Mouse (Mus musculus) layer of hippocampus, adult 9-10 months (tissue): ENCODE measurements around the gene Cuedc2.

Experiments
- DNase-seq: peaks from one replicate; pipeline ENCODE4 v3.0.0; 2022; ENCODE audit warnings: low spot score

The Cuedc2 gene

DNA sequence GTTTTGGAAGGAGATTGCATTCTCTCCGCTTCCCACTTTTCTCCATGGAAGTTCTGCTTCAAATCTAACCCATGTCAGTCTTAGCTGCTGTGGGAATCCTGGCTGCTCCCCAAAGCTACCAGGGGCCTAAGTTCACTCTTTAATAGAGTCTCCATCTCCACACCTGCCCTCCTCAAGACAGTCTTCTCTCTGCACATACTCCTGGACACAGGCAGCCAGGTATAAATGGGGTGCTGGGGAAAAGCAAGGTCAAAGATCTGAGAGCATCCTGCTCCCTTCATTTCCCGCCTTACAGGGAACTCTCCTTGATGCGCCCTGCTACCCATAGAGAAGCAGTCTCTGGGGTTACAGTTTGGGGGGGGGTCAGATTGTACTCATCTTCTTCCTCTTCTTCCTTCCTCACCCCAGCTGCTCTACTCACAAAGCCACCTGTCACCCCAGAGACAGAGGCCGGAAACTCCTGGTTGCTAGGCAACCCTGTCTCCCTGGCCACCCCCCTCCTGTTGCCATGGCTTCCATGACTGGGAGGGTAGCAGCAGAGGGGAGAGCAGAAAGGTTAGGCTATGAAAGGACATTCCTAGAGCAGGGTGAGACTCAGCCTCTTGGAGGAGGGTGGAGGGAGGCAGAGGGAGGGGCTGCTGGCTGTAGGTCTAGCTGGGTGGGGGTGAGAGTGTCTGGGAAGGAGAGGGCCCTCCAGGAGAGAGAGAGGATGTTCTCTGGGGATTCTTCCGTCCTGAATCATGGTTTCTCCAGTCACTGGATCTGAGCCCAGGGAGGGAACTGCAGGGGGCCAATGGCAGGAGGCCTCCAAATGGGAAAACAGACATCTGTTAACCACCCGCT is 17.2 kb downstream of the Cuedc2 start:
- no peak for DNase-seq

DNA sequence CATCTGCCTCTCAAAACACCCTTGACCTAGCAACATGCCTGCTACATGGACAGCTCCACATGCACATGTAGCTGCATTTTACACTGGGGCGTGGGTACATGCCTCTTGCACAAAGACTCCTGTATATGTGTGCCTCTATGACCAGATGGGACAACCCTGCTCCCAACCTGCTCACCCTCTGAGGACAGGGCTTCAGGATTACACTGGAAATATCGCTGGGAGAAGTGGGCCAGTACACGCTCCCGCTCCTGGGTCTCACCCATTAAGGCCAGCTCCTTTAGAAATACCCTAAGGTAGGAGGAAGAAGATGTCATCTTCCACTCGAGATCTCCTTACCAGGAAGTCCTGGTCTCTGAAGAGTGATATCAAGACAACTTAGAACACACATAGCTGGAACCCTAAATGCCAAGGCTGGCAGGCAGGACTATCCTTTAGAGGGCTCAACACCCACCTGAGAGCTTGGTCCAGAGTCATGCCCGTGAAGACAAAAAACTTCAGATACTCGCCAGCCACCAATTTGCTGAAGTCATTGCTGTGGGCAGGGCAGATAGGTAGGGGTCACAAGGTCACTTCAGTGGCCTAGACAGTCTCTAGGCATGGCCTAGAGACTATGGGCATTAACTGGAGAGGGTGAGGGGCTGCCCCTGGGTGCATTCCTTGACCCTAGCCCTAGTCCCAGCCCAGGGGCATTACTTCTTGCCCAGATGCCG is 18.3 kb downstream of the Cuedc2 start:
- DNase-seq = no peak

DNA sequence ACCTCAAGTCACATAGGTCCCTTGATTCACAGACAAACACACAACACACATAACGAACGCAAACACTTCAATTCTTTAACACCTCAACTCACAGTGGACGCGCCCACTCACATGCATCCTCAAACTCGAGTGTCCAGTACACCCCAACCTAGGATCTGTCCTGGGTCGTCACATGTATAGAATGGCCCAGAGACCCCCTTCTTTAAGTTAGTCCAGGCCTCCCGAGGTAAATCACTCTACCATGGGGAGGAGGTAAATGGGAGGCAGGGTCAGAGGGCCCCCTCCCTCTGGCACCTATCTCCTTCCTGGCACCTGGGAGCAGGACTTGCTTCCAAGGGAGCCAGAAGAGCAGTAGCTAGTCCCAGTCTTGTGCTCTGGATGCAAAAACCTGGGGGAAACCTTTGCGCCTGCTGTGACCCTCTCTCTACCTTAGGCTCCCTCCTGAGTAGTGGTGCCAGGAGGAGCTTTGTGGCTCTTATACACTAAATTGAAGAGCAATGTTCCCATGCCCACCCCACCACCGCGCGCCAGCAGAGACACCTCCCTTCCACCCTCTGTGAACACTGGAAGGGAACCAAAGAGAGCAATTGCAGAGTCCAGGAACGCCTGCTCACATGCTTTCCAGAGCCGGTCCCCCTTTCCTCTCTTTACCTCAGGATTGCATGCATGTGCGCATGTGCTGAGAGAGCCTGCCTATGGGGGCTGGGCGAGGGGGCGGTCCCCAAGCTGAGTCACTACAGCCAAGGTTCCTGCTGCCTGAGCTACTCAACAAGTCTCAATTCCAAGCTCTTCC is 19.7 kb downstream of the Cuedc2 start:
- no peak for DNase-seq

GRCm38 (mm10) chr19:46318031-46318471 is 20.5 kb downstream of the Cuedc2 start:
- DNase-seq = no peak

DNA sequence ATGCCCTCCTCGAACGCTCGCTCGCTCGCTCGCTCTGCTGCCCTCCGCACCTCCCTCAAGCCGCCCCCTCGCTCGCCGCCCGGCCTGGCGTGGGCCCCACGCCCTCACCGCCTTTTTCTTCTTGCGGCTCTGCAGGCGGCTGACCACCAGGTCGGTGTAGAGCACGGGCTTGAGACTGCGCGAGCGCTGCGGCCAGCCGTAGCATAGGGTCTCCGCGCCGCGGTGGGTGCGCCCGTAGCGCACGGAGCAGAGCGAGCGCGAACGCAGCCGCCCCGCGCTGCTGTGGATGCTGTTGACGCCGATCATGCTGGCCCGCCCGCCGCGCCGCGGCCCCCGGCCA is 21.0 kb downstream of the Cuedc2 start:
- DNase-seq = no peak

DNA sequence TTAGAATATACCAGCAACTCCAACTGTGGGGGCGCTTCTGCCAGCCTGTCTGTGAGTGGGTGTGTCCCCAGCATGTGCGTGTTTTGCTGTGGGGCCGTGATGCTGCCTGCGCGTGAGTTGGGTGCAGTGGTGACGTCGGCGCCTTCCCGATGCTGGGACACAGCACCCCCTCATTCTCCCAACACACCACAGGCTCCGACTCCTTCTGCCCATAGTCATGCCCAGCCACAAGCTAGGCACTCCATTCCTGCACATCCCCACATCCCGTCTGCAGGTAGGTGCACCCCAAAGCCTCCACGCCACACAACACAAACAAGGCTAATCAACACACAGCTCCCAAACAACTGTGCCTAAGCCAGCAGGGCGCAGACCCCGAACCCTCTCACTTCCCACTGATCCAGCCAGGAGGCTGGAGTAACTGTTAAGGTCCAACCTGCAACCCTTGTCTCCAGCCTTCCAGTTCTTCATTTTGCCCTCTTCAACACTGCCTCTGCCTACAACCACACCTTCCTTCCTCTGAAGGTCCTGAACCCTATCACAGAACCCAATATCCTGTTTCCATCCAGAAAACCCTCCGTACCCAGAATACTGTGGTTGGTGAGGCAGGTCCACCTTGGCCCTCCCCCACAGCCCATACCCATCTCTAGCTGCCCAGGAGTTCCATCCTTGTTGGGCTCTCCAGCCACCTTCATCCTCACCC is 21.5 kb downstream of the Cuedc2 start:
- DNase-seq = no peak

GRCm38 (mm10) chr19:46315752-46316610 is 22.5 kb downstream of the Cuedc2 start:
- no peak for DNase-seq

DNA sequence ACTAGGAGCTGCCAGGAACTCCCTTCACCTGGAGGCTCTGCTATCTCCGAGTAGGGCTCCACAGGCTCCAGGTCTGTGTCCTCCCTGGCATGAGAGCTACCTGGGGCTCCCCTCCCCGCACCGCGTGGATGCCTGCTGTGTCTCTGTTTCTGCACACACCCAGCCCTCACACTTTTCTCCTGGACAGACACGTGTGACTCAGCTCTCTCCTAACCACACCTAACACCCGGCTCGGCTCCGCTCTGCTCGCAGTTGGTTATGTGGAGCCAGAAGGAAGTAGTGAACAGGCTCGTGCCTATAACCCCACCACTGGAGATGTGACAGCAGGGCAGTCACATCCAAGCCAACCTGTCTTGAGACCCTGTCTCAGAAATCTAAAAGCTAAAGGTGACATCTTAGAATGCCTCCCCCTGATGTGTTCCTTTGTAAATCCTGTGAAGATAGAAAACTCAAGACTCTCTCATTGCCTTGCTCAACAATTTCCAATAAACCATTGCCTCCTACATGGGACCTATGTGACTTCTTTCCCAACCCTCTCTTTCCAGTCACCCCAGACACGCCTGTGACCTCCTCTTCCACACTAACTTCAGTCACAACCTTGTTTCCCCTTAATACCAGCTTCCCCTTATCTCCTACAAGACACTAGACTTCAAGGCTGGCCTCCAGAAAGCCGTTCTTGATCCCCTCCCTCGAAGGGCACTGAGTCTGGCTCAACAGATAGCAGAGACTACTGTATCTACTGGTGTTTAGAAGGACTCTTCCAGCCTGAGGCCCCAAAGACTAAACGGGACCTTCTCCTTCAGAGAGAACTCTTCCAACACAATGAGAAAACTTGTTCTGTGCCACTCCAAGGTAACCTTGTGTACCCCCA is 23.4 kb downstream of the Cuedc2 start:
- no peak for DNase-seq

DNA sequence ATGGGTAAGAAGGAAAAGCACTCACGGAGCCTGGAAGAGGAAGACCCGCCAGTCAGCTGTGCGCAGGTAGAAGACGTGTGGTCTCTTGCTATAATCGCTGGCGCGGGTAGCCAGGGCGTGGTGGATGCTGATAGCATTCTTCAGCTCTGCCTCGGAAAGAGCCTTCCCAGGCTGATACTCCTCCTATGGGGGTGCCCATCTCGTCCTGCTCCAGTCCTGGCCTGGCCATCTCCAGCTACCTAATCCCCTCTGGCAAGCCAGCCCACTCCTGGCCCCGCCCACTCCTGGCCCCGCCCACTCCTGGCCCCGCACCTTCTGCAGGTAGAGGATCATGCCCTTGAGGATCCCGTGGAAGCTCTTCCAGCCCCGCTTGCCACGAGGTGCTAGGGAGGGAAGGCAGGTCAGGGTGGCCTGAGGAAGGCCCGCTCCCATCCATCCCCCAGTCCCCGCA is 24.3 kb downstream of the Cuedc2 start:
- DNase-seq = no peak

DNA sequence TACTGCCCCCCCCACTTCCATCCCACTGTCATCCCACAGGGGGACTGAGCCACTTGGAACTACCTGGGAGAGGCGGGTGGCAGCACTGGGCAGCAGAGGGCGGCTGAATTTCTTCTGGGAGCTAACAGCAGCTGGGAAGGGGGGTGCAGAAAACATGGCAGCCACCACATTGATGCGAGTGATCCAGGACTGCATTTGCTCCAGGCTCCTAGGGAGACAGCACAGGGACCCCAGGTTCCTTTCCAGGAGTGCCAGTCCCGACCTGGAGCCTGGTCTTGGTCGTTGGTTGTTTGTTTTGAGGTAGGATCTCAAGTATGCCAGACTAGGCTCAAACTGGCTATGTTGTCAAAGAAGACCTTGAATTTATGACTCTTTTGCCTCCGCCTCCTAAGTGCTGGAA is 24.9 kb downstream of the Cuedc2 start:
- DNase-seq = no peak

GRCm38 (mm10) chr19:46313116-46313515 is 25.4 kb downstream of the Cuedc2 start:
- DNase-seq = no peak

DNA sequence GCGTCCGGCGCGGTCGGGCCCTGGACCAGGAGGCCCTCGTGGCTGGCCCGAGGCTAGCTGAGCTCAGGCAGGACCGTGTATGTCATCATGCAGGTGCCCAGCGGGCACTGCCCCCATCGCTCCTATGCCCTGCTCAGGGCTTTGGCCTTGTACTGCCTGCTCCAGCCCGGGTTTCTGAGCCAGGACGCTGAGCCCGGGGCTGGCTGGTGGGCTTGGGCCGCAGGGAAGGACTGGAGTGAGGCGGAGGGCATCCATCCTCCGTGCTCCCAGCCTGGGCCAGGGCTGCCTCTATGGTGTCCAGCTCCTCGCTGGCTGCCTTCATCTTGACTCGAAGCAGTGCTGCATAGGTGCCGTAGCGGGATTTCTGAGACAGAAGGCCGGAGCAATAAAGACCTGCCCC is 25.9 kb downstream of the Cuedc2 start:
- DNase-seq = no peak

DNA sequence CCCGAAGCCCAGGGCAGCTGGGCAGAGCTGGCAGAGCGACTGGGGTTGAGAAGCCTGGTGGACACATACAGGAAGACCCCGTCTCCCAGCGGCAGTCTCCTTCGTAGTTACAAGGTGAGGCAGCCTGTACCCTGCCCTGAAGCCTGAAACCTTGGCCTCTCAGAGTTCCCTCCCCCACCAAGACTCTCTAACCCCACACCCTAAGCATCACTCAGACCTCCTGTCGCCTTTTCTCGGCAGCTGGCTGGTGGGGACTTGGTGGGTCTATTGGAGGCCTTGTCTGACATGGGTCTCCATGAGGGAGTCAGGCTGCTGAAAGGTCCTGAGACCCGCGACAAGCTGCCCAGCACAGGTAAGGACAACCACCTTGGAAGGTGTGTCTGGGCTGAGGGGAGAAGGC is 27.2 kb downstream of the Cuedc2 start:
- DNase-seq = no peak

DNA sequence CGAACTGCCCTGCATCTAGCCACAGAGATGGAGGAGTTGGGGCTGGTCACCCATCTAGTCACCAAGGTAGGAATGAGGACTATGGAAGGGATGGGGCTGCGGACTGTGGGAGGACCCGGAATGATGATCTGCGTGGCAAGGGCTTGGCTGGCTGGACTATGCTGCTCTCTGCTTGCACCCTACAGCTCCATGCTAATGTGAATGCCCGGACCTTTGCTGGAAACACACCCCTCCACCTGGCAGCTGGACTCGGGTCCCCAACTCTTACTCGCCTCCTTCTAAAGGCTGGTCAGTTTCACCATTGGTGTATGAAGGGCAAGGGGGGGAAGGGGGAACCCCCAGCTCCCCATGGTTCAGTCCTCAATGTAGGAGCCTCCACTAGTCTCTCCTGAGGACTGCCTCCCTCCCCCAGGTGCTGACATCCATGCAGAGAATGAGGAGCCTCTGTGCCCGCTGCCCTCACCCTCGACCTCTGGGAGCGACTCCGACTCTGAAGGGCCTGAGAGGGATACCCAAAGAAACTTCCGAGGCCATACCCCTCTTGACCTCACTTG is 28.1 kb downstream of the Cuedc2 start:
- DNase-seq = no peak

GRCm38 (mm10) chr19:46309651-46310305 is 28.7 kb downstream of the Cuedc2 start:
- no peak for DNase-seq

GRCm38 (mm10) chr19:46308706-46309435 is 29.6 kb downstream of the Cuedc2 start:
- DNase-seq = no peak

- DNase-seq = no peak
Measured at GRCm38 (mm10) chr19:46308303-46308702, 30.2 kb downstream of the Cuedc2 start.

- DNase-seq = no peak
Measured at GRCm38 (mm10) chr19:46307781-46308180, 30.7 kb downstream of the Cuedc2 start.
